Mouse (Mus musculus) small intestine, adult 2 months (tissue): ENCODE data around the gene Nfix.

Experiments used
- CTCF ChIP-seq: fragments of 200-500 bp; IDR thresholded peaks from 2 replicates; pipeline ENCODE4 v1.5.1; 2012; ENCODE audit warnings: low read depth, mild to moderate bottlenecking, control low read depth, inconsistent platforms, low read length, moderate library complexity, mixed read lengths; ENCODE audit not compliant: insufficient replicate concordance, insufficient read length; ENCODE audit errors: extremely low read depth
- POLR2A ChIP-seq: fragments of 200-500 bp; IDR thresholded peaks from 2 replicates; pipeline ENCODE4 v1.6.1; 2012; ENCODE audit warnings: low read depth, mild to moderate bottlenecking, control low read depth, inconsistent platforms, low read length, moderate library complexity

DNA sequence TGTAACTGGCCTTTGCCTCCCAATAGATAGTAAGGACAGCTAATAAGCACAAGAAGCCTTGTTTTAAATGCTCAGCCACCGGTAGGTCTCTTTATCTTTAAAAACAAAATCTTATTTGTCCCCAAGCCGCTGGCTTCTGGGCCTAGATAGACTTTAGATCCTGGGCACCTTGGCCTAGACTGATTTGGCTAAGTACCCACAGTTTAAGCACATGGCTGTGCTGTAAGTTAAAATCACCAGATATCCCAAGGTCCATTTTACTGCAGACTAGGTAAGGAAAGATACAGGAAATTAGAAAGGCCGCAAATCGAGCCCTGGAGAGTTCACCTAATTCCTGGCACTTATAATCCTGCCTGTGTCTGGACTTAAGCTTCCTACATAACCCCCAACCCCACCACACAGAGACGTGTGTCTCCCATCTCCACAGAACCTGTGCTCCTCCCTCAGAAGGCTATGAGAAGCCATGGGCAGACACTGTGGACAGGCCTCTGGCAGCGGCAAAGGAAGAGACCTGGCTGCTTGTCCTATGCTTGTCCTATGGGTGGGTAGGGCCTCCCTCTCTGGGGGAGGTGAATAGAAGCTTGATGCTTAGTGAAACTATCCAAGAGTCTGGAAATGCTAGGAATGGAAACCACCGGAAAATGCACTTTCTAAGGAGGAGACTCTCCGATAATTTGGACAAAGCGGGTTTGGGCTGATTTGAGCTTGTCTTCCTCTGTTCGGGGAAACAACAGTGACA is 22.1 kb downstream of the Nfix start:
- no peak for TF ChIP-seq CTCF
- TF ChIP-seq POLR2A, result no peak
